Mouse (Mus musculus): ENCODE measurements around the gene Btd.

- TF ChIP-seq POLR2A (IDR thresholded peaks at IDR 0.05; ENCODE audit: control insufficient read depth, extremely low read depth, insufficient read depth, low read length, poor library complexity) (no peak), CTCF (IDR thresholded peaks at IDR 0.05; ENCODE audit: borderline replicate concordance, control insufficient read depth, extremely low read depth, insufficient read depth, low read length, poor library complexity) (no peak)
Observed at GRCm38 (mm10) chr14:31594693-31595092, 46.1 kb upstream of the Btd start.

All from thymus, adult 2 months (tissue).